Mouse (Mus musculus) urinary bladder, postnatal 4 days (tissue): Measurements from ENCODE around the gene Nefh.

Experiments used
- DNase-seq, 2 experiments: peaks; one replicate each; pipeline ENCODE4 v3.0.0; 2021 to 2022; ENCODE audit warnings: low spot score in 2 of 2

Nefh gene

GRCm38 (mm10) chr11:4949256-4950044 is 1.6 kb upstream of the Nefh start:
- peak; percentile 35 to 80 for DNase-seq

GRCm38 (mm10) chr11:4948792-4949191 is 928 bp upstream of the Nefh start:
- DNase-seq = no peak

GRCm38 (mm10) chr11:4946947-4947812 is 684 bp downstream of the Nefh start:
- peak in 1 of 2 experiments; percentile 19 for DNase-seq

GRCm38 (mm10) chr11:4946530-4946929 is 1.3 kb downstream of the Nefh start:
- DNase-seq = no peak

- no peak for DNase-seq
These were observed 11.6 kb downstream of the Nefh start for GRCm38 (mm10) chr11:4936243-4936642.

GRCm38 (mm10) chr11:4931009-4931601 is 16.8 kb downstream of the Nefh start:
- no peak for DNase-seq

- DNase-seq = no peak
These were observed 20.6 kb downstream of the Nefh start for GRCm38 (mm10) chr11:4927224-4927623.

GRCm38 (mm10) chr11:4921751-4922150 is 26.1 kb downstream of the Nefh start:
- no peak for DNase-seq

- DNase-seq = no peak
These were observed 26.6 kb downstream of the Nefh start for GRCm38 (mm10) chr11:4921281-4921680.

- no peak for DNase-seq
These were observed 31.8 kb downstream of the Nefh start for GRCm38 (mm10) chr11:4916068-4916467.

- DNase-seq = no peak
These were observed 41.6 kb downstream of the Nefh start for GRCm38 (mm10) chr11:4906231-4906630.

GRCm38 (mm10) chr11:4901956-4902355 is 45.9 kb downstream of the Nefh start:
- DNase-seq = no peak

GRCm38 (mm10) chr11:4900437-4900836 is 47.4 kb downstream of the Nefh start:
- DNase-seq = no peak

- DNase-seq = peak; percentile 73 to 79
These were observed 52.7 kb downstream of the Nefh start, which contains the start of gene Thoc5 for GRCm38 (mm10) chr11:4894848-4895816. TSS of gene Thoc5 (plus strand) at chr11:4895320.
